Mouse (Mus musculus): Measurements from ENCODE around the gene Mars.
A peak's percentile ranks its signal among the peaks of the same experiment; 100 is the strongest.
"Not testable (repeated sequence)": the region's sequence is repeated elsewhere in the genome, so short reads cannot be mapped to it uniquely, and the experiment has no call there.

Gene Mars

GRCm38 (mm10) chr10:127309167-127309566 lies 2.4 kb downstream of the Mars start:
- not testable (repeated sequence) for DNase-seq

- no peak for DNase-seq
Measured at GRCm38 (mm10) chr10:127303136-127303535, 8.4 kb downstream of the Mars start.

- DNase-seq, result no peak
Measured at GRCm38 (mm10) chr10:127300361-127300760, 11.2 kb downstream of the Mars start.

- DNase-seq, result no peak
Measured at GRCm38 (mm10) chr10:127297015-127297871, 14.3 kb downstream of the Mars start.

- DNase-seq, result no peak
Measured at GRCm38 (mm10) chr10:127295986-127296794, 15.4 kb downstream of the Mars start.

GRCm38 (mm10) chr10:127294895-127295510 lies 16.6 kb downstream of the Mars start:
- DNase-seq, result peak in 1 of 2 experiments; percentile 24

- no peak for DNase-seq
Measured at GRCm38 (mm10) chr10:127293590-127294113, 17.9 kb downstream of the Mars start.

GRCm38 (mm10) chr10:127292987-127293538 lies 18.5 kb downstream of the Mars start:
- DNase-seq, result peak; percentile 43 to 53

- DNase-seq, result no peak
Measured at GRCm38 (mm10) chr10:127291881-127292638, 19.5 kb downstream of the Mars start.

- peak; percentile 60 to 76 for DNase-seq
Measured at GRCm38 (mm10) chr10:127290930-127291880, 20.4 kb downstream of the Mars start.

- DNase-seq, result peak; percentile 100
Measured at GRCm38 (mm10) chr10:127290307-127290929, 21.2 kb downstream of the Mars start.

- DNase-seq, result peak; percentile 82 to 84
Measured at GRCm38 (mm10) chr10:127289573-127290191, 21.9 kb downstream of the Mars start.

- peak; percentile 94 to 95 for DNase-seq
Measured at GRCm38 (mm10) chr10:127288800-127289572, 22.6 kb downstream of the Mars start, which contains the start of gene Mbd6. TSS of gene Mbd6 (minus strand) at chr10:127289018.

GRCm38 (mm10) chr10:127288328-127288799 lies 23.2 kb downstream of the Mars start:
- peak; percentile 59 to 68 for DNase-seq

- DNase-seq, result no peak
Measured at GRCm38 (mm10) chr10:127287936-127288293, 23.7 kb downstream of the Mars start.

- DNase-seq, result no peak
Measured at GRCm38 (mm10) chr10:127287271-127287935, 24.2 kb downstream of the Mars start.

GRCm38 (mm10) chr10:127286730-127287129 lies 24.9 kb downstream of the Mars start:
- DNase-seq, result no peak

GRCm38 (mm10) chr10:127286194-127286593 lies 25.4 kb downstream of the Mars start:
- DNase-seq, result no peak
